Mouse (Mus musculus): Measurements from ENCODE around the gene Pms1.

The Pms1 gene

GRCm38 (mm10) chr1:53203902-53204301 is 92.9 kb downstream of the Pms1 start:
- ATAC-seq (ENCODE audit: insufficient number of reproducible peaks, low FRiP score, low TSS enrichment) = no peak

GRCm38 (mm10) chr1:53201630-53202199 is 95.1 kb downstream of the Pms1 start:
- no peak for ATAC-seq (ENCODE audit: insufficient number of reproducible peaks, low FRiP score, low TSS enrichment)

DNA sequence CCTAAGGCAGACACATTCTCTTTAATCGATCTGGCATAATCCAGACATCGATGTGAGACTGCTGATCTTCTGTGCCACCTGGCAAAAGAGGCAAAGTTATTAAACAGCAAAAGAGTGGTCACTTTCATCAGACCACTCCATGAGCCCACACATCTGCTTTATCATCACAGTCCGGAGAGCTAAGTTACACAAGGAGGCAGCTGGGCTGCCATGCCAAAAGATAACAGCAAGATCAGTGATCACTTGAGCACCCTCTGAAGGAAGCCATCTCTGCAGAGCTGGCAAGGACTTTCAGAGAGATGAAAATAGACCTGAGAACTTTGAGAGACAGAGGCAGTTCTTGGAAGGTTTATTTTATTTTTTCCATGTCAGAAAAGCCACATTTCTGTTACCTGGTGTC is 102.3 kb downstream of the Pms1 start:
- ATAC-seq (ENCODE audit: insufficient number of reproducible peaks, low FRiP score, low TSS enrichment) = no peak

- ATAC-seq (ENCODE audit: insufficient number of reproducible peaks, low FRiP score, low TSS enrichment) = no peak
Observed at GRCm38 (mm10) chr1:53191234-53191633, 105.6 kb downstream of the Pms1 start.

DNA sequence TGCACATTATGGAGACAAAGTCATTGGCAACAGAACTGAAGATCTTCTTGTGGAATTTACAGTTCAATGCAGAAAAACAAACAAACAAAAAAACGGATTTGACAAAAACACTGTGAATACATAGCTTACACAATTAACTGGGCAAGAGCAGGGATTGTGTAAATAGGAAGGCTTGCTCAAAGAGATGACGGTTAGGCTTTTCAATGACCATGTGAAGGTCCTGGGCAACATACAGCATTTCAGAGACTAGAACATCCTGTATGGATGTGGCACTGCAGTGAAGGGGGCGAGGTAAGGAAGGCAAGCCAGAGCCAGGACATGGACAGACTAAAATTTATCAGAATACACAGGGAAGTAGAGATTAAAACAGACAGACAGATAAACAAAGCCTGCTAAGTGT is 107.2 kb downstream of the Pms1 start:
- ATAC-seq (ENCODE audit: insufficient number of reproducible peaks, low FRiP score, low TSS enrichment) = no peak

GRCm38 (mm10) chr1:53187536-53187935 is 109.3 kb downstream of the Pms1 start, which contains the start of gene 1700019A02Rik:
1700019A02Rik (minus strand) TSS chr1:53187636.
- ATAC-seq (ENCODE audit: insufficient number of reproducible peaks, low FRiP score, low TSS enrichment) = no peak

DNA sequence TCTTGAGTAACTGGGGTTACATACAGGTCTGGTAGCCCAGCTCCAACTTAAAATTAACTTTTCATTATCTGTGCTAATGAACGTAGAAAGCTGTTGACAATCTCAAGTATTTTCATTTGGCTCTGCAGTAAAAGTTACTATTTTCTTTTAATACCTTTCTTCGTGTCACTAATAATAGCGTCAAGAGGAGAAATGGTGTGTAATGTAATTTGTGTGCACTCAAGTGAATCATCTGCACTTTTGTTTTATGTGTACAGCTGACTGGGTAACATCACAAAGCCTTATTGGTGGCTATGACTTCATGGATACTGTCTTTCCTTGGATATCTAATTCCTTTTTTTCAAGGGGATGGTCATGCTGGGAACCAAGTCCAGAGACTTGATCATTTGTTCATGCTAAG is 110.5 kb downstream of the Pms1 start:
- ATAC-seq (ENCODE audit: insufficient number of reproducible peaks, low FRiP score, low TSS enrichment) = no peak

DNA sequence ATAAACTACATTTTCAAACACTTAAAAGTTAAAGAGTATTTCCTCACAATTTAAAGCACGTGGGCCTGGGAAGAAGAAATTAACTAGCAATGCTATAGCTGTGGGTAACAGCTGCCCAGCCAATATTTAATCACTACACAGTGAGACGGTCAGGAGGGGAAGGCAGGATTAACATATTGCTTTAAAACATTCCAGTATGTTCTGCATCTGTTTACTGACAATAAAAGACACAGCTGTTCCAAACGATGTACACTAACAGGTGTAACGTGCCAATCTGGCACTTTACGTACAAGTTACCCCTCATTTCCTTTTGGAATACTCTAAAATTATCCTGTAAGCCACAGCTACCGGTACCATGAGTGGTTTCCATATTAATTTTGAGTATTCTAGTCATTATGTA is 139.1 kb downstream of the Pms1 start:
- ATAC-seq (ENCODE audit: insufficient number of reproducible peaks, low FRiP score, low TSS enrichment) = no peak

Data from cerebellum, adult (tissue).